Mouse (Mus musculus) thymus, postnatal 4 days (tissue): Measurements from ENCODE around the gene Tmem252.
A peak's percentile ranks its signal among the peaks of the same experiment; 100 is the strongest.

ENCODE experiments used
- DNase-seq: peaks from one replicate; pipeline ENCODE4 v3.0.0; 2021

Gene Tmem252

DNA sequence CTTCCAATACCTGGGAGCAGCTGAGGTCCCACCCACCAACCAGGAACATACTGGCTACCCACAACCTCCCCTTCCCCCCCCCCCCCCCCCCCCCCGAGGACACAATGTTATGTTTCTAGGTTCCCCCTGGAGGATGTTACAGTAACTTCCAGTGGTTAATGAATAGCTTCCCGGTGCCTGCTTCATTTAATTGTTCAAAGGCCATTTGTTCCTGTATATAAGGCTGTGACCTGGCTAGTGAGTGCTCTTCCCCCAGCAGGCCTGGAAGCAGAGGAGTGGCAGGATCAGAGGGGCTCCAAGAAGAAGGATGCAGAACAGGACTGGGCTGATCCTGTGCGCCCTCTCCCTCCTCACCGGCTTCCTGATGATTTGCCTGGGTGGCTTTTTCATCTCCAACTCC is at the start of gene Tmem252:
Gene Tmem252, plus strand, starts transcription at position 247 of the 400 bp plus-strand sequence.
- DNase-seq: no peak

DNA sequence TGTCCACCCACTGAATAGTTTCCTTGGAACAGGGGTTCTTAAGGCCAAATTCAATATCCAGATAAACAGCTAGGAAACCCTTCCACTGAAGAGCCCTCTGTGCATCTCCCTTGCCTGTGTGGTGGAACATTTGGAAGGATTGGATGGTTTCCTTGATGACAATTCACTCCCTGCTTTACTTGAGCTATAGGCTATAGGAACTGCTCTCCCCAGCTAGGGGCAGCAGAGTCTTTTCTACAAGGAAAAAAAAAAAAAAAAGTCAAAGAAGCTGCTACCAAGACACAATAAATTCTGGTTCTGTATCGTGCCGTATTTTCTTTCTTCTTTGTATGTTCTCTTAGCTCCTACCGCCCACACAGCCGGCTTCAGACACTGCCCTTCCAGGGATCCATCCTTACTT is 45.8 kb upstream of the Tmem252 start:
- DNase-seq: no peak

DNA sequence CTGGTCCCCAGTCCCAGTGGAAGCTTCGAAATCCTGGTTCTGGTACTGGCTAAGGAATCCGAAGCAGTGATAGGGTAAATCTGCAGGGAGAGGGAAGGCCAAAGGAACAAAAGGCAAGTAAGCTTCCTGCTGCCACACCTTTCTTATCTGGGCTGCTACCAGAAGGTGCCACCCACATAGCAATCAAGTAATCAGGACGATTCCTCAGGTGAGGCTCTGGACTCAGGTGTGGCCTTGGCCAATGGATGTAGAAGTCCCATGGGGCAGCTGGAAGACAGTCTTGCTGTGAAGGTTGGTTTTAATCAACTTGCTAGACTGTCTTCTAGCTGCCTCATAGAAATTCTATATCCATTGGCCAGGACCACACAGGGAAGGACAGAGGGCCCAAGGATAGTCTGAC is 40.8 kb upstream of the Tmem252 start:
- no peak for DNase-seq

DNA sequence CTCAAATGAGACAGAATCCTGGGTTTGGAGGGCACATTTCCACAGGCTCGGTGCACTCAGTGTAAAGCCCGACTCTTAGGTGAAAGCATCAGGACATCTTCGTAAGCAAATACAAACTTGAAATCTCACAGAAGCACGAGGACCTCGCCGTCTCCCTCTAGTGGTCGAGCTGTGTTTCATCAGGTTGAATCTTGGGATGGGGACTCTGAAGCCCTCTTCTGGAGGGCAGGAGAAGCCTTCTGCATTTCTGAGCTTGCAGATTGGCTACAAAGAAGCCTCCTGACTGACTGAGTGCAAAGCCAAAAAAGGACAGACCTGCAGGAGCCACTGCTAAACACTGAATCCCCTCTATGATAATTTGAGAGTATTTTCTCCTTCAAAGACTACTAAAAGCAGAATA is 39.2 kb upstream of the Tmem252 start:
- peak; percentile 86 for DNase-seq

DNA sequence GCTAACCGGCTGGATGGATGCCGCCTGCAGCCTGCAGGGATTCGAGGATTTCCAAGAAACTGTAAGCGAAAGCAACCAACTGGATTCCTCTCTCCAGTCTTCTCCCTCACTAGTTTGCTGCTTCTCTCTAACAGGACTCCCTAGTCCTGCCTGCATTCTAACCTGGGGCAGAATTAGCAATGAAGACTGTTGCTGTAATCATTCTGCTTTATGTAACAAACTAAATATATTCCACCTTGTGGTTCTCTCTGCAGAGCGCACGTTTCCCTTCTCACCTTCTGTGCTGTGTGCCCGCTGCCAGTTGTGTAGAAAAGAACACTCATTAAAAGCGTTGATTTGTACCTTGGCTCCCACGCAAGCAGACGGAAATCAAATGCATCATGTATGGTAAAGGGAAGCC is 37.2 kb upstream of the Tmem252 start:
- no peak for DNase-seq

DNA sequence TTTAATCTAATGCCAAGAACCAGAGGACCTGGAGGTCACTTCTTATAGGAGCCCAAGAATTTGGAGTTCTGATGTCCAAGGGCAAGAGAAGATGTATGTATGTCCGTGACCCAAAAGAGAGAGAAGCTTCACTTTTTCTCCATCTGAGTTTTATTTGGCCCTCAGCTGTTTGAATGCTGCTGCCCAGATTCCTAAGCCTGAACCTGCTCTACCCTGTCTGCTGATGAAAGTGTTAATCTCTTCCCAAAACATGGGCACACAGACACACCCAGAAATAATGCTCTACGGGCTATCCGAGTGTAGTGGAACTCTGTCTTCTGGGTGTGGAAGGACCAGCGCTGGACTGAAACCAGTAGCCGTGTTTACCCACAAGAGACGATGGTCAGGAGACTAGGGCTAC is 35.8 kb upstream of the Tmem252 start:
- no peak for DNase-seq

DNA sequence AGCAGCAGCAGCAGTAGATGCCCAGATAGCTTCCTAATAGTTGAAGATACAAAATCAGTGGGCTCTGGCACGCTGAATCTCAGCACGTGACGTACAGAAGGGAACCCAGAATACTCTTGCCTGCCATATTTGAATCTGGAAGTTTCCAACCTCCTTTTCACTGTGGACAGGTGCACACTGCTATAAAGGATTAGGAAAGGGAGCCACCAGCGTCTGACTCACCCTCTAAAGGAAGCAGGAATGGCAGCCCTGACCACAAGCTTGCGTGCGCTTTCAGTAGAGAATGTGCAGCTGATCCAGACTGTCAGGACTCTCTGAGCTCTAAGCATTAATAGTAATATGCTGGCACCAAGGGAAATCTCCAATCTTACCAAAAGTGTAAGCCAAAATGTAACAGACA is 32.8 kb upstream of the Tmem252 start:
- no peak for DNase-seq

DNA sequence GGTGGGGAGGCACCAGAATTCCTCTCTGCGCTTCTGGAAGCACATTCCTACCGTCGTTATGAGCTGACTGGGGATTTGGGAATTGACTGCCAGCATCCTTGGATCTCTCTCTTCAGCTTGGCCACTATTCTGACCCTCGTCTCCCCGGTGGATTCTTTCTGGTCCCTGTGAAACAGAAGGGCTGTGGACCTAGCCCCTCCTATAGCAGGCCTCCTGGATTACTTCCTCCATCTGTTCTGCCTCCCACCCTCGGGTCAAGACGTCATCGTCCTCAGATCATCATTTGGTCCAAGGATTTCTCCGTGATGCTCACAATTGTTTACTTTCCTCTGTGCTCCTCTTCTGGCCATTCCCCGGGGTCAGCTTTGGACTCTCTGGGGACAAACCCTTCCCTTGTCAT is 28.8 kb upstream of the Tmem252 start:
- no peak for DNase-seq

DNA sequence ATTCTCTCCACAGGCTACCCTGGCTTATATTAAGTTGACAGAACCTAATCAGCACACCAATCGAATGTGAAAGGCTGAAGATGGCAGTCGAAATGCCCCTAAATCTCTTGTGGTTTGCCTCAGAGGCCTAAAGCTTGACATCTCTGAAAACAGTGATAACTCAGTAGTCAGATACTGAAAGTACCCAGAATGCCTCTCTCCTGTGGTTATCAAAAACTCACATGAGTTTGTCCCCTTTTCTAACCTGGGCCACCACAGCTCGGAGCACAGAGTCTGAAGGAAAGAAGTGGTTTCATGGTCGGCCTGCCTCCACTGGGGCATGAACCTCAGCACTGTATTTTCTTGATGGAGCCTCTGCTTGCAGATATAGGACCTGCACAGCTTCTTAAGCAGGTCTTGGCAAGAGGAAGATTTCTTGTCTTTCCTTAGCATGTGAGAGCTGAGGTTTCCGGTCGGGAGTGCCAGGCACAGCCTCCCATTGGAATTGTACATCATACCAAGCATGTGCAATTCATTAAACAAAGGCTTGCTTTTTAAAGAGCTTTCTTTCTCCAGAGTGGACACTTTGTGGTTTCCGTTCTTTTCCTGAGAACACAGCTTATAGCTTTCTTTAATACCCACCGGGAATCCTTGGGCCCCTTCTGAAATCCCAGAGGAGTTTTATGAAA is 27.5 kb upstream of the Tmem252 start:
- DNase-seq: no peak

DNA sequence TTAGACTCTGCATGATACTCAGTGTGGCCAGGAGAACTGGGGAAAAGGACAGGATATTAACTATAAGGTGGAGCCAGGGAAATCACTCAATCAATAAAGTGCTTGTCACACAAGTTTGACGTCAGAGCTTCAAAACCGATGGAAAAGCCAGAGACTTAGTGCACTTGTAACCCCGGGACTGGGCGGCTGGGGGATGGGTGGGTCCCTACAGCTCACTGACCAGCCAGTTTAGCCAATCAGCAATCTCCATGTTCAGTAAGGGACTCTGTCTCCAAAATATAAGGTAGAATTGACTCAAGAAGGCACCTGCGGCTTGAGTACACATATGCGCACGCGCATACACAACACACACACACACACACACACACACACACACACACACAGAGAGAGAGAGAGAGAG is 25.8 kb upstream of the Tmem252 start:
- DNase-seq: no peak

DNA sequence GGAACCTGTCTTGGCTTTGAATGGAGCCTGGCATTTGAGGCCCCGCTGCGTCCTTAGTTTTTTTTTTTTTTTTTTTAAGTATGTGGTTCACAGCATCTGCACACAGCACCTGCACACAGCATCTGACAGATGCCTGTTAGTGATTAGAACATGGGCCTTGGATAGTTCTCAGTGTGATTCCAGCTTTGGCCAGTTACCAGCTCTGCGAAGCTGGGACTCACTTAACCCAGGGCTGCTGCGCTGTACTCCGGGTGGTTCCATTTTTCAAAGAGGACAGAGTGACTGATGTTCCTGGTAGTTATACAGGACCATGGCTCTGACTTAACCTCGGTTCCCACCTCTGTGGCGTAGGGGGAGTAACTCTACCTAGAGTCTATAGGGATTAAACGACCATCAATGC is 23.4 kb upstream of the Tmem252 start:
- DNase-seq: no peak

DNA sequence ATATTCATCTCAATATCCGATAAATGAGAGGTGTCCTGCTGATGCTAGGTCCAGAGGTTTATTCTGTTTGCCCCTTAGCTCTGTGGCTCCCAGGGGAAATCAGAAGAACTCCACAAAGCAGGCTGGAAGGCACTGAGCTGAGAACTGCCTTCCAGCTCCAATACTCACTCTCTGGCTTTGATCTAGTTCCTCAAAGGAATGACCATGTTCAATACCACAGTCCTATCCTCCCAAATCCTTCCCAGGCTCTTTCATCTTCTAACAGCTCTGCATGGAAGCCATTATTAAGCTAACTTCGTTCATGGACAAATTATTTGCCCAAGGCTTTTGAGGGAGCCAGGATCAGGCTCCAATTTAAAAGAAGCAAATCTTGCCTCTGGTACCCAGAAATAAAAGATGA is 22.2 kb upstream of the Tmem252 start:
- DNase-seq: no peak

DNA sequence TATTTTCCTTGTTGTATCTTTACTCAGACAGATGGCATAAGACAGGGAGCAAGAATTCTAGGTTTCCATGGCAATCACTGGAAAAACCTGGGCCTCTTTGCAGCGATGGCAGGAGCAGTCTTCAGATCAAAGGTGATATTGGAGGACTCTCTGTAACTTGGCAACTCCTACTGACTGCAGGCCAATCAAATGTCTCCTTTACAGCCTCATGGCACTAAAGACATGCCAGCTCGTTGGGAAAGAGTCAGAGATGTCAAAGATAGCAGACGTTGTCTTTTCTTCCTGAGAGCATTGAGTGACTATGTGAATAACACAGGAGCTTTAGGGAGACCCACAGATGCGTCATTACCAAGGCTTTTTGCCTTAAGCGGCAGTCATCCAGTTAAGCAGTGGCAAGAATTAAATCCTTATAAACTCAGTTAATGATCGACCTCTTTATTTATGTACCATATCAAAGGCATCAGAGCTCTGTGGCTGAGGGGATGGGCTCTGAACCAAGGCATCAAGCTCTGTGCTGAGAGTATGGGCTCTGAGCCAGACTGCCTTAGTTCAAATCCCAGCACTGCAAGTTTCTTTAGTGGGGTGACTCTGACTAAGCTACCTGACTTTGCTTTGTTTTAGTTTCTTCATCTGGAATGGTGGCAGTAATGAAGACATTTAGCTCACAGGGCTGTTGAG is 21.3 kb upstream of the Tmem252 start:
- no peak for DNase-seq

DNA sequence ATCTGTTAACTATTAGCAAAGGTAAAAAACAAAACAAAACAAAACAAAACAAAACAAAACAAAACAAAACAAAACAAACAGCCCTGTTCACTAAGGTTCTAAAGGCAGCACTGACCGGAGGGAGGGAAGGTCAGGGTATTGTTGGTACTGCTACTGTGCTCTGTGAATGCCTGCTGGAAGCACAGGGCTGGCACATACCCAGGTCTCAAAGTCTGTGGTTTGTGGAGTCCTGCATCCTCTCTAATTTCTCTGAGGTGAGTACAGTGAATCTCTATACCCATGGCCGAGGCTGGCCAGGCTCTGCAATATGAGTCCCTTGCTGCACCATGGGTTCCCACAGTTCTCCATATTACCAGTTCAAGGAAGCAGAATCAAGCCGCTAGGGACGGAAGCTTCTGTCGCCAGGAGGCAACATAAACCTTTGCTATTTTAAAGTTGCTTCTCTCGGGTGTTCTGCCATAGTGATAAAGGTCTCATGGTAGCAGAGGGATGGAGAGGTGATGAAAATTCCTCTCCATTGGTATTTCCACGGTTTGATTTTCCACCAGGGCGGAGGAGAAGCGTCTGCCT is 20.5 kb upstream of the Tmem252 start:
- no peak for DNase-seq

DNA sequence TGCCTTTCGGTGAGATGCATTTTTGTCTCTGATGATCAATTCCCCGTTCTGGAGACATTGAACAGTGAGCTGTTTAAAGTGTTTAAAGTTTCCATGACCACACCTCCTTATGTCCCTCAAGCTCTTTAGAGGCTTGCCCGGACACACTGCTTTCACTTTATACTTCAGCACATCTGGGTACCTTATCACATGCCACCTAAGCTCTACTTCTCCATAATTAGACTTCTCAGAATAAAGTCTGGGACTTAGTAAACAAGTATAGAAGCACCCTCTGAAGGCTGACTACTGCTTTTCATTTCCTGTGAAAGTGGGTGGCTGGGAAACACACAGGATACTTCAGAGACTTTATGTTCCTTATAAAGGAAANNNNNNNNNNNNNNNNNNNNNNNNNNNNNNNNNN is 16.8 kb upstream of the Tmem252 start:
- DNase-seq: no peak

DNA sequence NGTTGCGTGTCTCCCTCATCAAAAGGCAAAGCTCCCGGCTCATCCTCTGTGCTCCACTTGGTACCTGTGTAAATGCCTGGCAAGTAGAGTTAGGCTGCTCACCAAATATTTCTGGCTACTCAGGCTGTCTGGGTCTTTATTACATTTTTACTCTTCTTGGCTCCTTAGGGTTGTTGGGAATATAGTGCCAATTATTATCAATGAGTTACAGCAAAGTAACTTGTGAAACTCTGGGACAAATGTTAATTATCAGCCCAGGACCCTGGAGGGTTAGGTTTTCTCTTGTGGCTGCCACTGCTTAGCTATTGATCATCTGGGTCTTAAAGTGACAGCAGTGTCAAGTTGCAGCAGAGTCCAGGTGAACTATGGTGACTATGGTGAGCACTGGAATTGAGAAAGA is 11.5 kb upstream of the Tmem252 start:
- DNase-seq: no peak

DNA sequence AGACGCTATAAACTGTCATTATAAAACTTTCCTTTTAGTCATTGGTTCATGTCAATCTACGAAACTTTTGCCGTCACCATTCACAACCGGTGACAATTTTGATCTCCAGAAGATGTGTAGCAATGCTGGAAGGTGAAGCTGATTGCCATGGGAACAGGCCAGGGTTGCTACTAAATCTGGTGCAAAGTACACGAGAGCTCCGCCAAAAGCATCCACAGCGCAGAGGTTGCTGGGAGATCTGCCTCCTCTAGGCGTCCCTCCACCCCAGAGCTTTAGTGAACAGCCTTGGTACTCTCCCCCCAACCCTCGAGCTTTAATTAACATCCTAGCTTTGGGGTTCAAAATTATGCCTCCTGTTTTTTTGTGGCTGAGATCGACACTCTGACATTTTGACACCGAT is 8.0 kb upstream of the Tmem252 start:
- DNase-seq: no peak

DNA sequence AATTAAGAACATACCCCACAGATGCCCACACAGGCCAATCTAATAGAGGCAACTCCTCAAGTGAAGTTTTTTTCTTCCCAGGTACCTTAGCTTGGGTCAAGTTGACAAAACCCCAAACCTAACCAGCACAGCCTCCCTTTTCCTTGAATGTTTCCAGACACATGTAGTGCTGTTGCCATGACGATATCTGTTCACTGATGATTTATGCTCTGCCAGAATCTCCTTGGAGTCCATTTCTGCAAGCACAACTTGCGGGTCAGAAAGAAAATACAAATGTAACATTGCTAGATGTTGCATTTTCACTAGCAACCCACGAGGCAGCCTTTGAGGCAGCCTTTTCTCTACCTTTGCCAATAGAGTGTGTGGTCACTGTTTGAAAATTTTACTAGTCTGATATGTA is 6.3 kb upstream of the Tmem252 start:
- no peak for DNase-seq

DNA sequence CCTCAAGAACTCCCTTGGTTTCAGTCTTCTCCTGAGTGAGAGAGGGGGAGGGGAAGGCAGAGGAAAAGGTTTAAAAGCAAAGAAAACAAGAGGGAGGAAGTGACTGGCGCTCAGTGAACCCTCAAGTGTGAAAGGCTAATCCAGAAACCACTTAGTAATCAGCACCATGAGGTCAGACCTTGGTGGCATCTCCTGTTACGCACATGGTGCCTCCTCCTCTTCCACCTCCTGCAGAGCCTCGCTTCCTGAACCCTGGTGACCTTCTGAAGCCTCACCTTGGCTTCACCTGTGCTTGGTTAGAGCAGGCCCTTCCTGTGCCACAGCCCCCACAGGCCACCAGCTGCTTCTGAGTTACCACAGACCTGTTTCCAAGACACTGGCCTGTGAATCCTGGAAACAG is 2.2 kb upstream of the Tmem252 start:
- DNase-seq: no peak

DNA sequence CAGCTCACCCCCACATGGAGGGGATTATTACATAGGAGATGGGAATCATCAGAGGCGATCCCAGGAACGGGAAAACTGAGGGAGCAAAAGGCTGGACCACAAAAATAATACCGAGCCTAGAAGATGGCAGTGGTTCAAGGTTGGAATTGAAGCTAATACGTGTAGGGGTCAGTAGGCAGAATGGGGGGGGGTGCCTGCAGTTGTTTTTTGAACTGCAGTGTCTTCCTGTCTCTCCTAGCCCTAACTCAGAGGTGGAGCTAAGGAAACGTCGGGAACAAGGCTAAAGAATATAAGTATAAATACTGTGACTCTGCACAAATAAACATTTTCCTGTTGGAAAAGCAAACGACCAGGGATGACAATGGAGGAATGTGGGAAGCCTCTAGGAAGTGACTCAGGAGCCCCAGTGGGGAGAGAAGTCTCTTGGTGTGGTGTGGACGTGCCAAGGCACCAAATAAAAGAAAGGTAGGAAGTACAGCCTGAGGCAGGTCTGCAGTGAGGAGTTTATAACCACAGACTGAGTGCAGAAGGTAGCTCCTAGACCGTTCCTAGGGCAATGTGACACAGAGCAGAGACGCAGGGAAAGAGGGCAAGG is 1.3 kb upstream of the Tmem252 start:
- DNase-seq: no peak

DNA sequence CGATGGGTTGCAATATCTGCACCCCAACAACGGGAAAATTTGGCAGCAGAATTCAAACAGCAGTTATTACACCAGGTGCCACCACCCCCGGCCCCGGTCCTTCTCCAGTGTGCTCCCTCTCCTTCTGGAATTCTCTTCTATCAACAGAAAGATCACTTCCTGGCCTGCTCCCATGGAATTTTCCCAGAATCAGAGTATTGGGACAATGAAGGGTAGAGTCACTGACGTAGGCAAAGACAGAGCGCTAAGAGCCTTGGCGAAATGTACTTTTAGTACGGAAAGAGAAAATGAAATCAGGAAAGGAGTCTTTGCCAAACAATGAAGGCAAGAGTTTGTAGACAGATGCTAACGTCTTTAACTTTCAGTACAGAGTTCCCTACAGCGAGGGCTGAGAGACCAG is 477 bp upstream of the Tmem252 start:
- DNase-seq: no peak

DNA sequence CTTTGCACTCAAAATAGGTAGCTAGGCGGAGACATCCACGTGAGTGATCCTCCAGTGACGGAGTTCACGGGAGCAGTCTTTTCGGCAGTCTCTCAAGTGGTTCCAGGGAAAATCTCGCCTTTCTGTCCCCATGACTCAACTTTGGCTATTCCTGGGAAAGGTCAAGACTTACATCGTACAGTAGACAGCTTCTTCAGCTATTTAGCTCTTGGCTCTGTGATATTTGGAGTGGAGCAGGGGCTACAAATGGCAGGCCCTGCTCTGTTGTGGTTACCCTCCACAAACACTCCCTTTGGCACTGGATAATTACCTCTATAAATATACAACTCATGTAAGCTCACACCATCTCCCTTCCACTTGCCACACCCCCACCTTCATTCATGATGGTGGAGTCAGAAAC is 2.6 kb downstream of the Tmem252 start:
- no peak for DNase-seq

DNA sequence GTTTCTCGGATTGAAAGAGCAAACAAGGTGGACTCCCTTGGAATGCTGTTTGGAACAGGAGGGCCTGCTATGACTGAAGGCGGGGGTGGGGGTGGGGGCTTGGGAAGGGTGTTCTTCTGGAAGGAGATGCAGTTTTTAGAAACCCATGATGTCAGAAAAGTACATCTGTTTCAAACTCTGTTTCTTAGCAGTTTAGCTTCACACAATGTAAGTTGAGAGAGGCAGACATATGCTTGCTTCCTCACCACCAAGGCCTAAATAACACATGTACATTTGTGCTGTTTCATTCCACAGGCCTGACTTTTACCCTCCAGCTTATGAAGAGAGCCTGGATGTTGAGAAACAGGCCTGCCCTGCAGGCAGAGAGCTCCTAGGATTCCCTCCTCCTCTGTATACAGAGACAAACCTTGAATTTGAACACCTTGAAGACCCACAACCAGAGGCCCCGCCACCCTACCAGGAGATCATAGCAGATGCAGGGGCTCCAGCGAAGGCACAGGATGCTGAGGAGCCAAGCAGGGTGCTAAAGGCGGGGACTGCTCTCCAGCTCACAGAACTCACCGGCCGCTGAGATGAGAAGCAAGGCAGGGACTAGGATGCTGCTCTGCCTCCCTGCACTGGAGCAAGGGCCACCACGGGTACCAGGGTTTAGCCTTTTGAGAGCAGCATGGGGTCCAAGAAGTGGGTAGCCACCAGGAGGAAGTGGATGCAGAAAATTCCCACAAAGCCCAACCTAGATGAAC is 3.6 kb downstream of the Tmem252 start:
- no peak for DNase-seq
